Comparison of ENCODE assay signal across 8 mouse cellular contexts in genomic region chr17:27821407-27822338, GRCm38 (mm10). TPM values are rescaled to one million over a fixed set of nuclear protein-coding genes. Genes with fewer than 3 reads are reported as not detected.
DNase-seq lines count a peak whose midpoint lies in the region; ATAC-seq and TF ChIP-seq lines count a peak whose summit lies in the region.

No protein-coding gene starts in this region.

- no peak for TF ChIP-seq EP300 in lung, postnatal 0 days (IDR thresholded peaks at IDR 0.05)

- DNase-seq in heart, embryonic 10.5 days (ENCODE audit: low spot score) = no peak
- DNase-seq in heart, postnatal 25 days (ENCODE audit: low spot score) = no peak
- peak; percentile 72 for DNase-seq in MN1 (ENCODE audit: low spot score)
- no peak for DNase-seq in forebrain, embryonic 10.5 days (ENCODE audit: extremely low spot score, low spot score)
- peak; percentile 64 for DNase-seq in kidney, adult 11 months
- DNase-seq in lung, postnatal 0 days (ENCODE audit: low spot score) = peak; percentile 43
- peak; percentile 75 to 85 for DNase-seq in spleen, postnatal 4 days (ENCODE audit: low spot score in 2 of 2)
- DNase-seq in urinary bladder, postnatal 36 days (ENCODE audit: low spot score in 2 of 2) = no peak

- H3K36me3 ChIP-seq in heart, embryonic 10.5 days = no peaks in the 10 kb centered on the region
- H3K36me3 ChIP-seq in forebrain, embryonic 10.5 days (replicated peaks) = no peaks in the 10 kb centered on the region
- H3K36me3 ChIP-seq in lung, postnatal 0 days (ENCODE audit: insufficient read depth, low read length) = no peaks in the 10 kb centered on the region

- TF ChIP-seq CTCF in lung, postnatal 0 days (IDR thresholded peaks at IDR 0.05) = no peak

- H3K27me3 ChIP-seq in heart, embryonic 10.5 days (ENCODE audit: insufficient read depth, poor library complexity, severe bottlenecking) = no peaks in the 10 kb centered on the region
- no peaks in the 10 kb centered on the region for H3K27me3 ChIP-seq in forebrain, embryonic 10.5 days (ENCODE audit: poor library complexity, severe bottlenecking)
- H3K27me3 ChIP-seq in lung, postnatal 0 days (replicated peaks; ENCODE audit: insufficient read depth, low read length) = no peaks in the 10 kb centered on the region

- peaks cover 46% of the 10 kb centered on the region for H3K4me1 ChIP-seq in heart, embryonic 10.5 days
- peaks cover 44% of the 10 kb centered on the region for H3K4me1 ChIP-seq in forebrain, embryonic 10.5 days
- peaks cover 18% of the 10 kb centered on the region for H3K4me1 ChIP-seq in lung, postnatal 0 days (ENCODE audit: insufficient read depth, low read depth, low read length)

- intact Hi-C loops in heart, postnatal 25 days (cut with DNase I) = no loop called here

- 59% methylated on average over 9 of the region's 9 CpGs for WGBS in heart, embryonic 10.5 days
- WGBS in forebrain, embryonic 10.5 days = 70% methylated on average over 9 of the region's 9 CpGs
- 45% methylated on average over 9 of the region's 9 CpGs for WGBS in lung, postnatal 0 days

- no peaks in the 10 kb centered on the region for H3K9me3 ChIP-seq in heart, embryonic 10.5 days
- H3K9me3 ChIP-seq in forebrain, embryonic 10.5 days = no peaks in the 10 kb centered on the region
- no peaks in the 10 kb centered on the region for H3K9me3 ChIP-seq in lung, postnatal 0 days (ENCODE audit: low read length)

- ATAC-seq in lung, postnatal 0 days = no peak

- H3K27ac ChIP-seq in heart, embryonic 10.5 days = peak overlapping the region; percentile 92
- H3K27ac ChIP-seq in forebrain, embryonic 10.5 days = peak overlapping the region; percentile 93
- peak overlapping the region; percentile 89 for H3K27ac ChIP-seq in lung, postnatal 0 days (ENCODE audit: low read length)

- peak overlapping the region; percentile 67 for H3K4me2 ChIP-seq in lung, postnatal 0 days (replicated peaks; ENCODE audit: low read depth, low read length)

- no peak overlapping the region for H3K9ac ChIP-seq in lung, postnatal 0 days (replicated peaks; ENCODE audit: low read depth)

- peak overlapping the region; percentile 94 for H3K4me3 ChIP-seq in heart, embryonic 10.5 days
- H3K4me3 ChIP-seq in forebrain, embryonic 10.5 days = peak overlapping the region; percentile 100
- peak overlapping the region; percentile 93; the same call in 1 of the 2 replicates for H3K4me3 ChIP-seq in lung, postnatal 0 days (ENCODE audit: low read depth, low read length)

RNA-seq across cellular contexts. Expression of gene D17Wsu92e, which starts 1.2 kb away (rescaled TPM):
- 11.9 and 17.2 TPM in 2 replicates for polyA plus RNA-seq in heart, embryonic 10.5 days (2016; fragmentation: Nextera tagmentation; extraction: Ambion mirVana)
- 100 to 1,000 TPM; 133 to 137 TPM for total RNA-seq in heart, postnatal 25 days (2021)
- 12.4 and 13.5 TPM in 2 replicates for polyA plus RNA-seq in forebrain, embryonic 10.5 days (2016; fragmentation: Nextera tagmentation; extraction: Ambion mirVana)
- polyA plus RNA-seq in lung, postnatal 0 days (2015; fragmentation: Nextera tagmentation; extraction: Ambion mirVana) = 17.6 and 20.3 TPM in 2 replicates

RNA-seq across cellular contexts. Expression of gene Snrpc, which starts 16.3 kb away (rescaled TPM):
- 266 and 331 TPM in 2 replicates for polyA plus RNA-seq in heart, embryonic 10.5 days (2016; fragmentation: Nextera tagmentation; extraction: Ambion mirVana)
- 10 to 100 TPM; 59.9 to 60.7 TPM for total RNA-seq in heart, postnatal 25 days (2021)
- polyA plus RNA-seq in forebrain, embryonic 10.5 days (2016; fragmentation: Nextera tagmentation; extraction: Ambion mirVana) = 413 and 428 TPM in 2 replicates
- polyA plus RNA-seq in lung, postnatal 0 days (2015; fragmentation: Nextera tagmentation; extraction: Ambion mirVana) = 172 and 185 TPM in 2 replicates

RNA-seq across cellular contexts. Expression of gene Uhrf1bp1, which starts 34.6 kb away (rescaled TPM):
- 5.0 and 6.2 TPM in 2 replicates for polyA plus RNA-seq in heart, embryonic 10.5 days (2016; fragmentation: Nextera tagmentation; extraction: Ambion mirVana)
- total RNA-seq in heart, postnatal 25 days (2021) = 10 to 100 TPM; 14.0 to 14.8 TPM
- polyA plus RNA-seq in forebrain, embryonic 10.5 days (2016; fragmentation: Nextera tagmentation; extraction: Ambion mirVana) = 8.5 and 9.3 TPM in 2 replicates
- polyA plus RNA-seq in lung, postnatal 0 days (2015; fragmentation: Nextera tagmentation; extraction: Ambion mirVana) = 1.5 and 1.6 TPM in 2 replicates

Comparison
In these comparisons a context has a peak if more than half of its experiments do, and no peak if none do; other contexts are left out.
1. DNase-seq: peak in MN1 (single experiment), kidney, adult 11 months (single experiment), lung, postnatal 0 days (single experiment) and spleen, postnatal 4 days (2 of 2); none in heart, embryonic 10.5 days (single experiment), heart, postnatal 25 days (single experiment), forebrain, embryonic 10.5 days (single experiment) and urinary bladder, postnatal 36 days (0 of 2).
2. Peak in every context shown above with its lines, with median percentiles within 50 percentile points of each other: H3K27ac ChIP-seq and H3K4me3 ChIP-seq.